Mouse (Mus musculus) megakaryocyte, embryonic 14.5 days (primary cell): ENCODE measurements at regions not wholly inside any gene's neighbourhood (a gene's known extent, or its start where the extent isn't known, plus 50 kb on each side); places are given as distances from the start of the nearest gene placed in this dataset.

Experiments used
- FLI1 ChIP-seq: IDR thresholded peaks from 2 replicates; pipeline ENCODE4 v1.6.1; 2012; ENCODE audit warnings: low read length, inconsistent platforms, mixed read lengths
- GATA1 ChIP-seq: IDR thresholded peaks from 3 replicates; pipeline ENCODE4 v1.6.1; 2012; ENCODE audit warnings: mixed read lengths, low read length, inconsistent platforms, borderline replicate concordance

DNA sequence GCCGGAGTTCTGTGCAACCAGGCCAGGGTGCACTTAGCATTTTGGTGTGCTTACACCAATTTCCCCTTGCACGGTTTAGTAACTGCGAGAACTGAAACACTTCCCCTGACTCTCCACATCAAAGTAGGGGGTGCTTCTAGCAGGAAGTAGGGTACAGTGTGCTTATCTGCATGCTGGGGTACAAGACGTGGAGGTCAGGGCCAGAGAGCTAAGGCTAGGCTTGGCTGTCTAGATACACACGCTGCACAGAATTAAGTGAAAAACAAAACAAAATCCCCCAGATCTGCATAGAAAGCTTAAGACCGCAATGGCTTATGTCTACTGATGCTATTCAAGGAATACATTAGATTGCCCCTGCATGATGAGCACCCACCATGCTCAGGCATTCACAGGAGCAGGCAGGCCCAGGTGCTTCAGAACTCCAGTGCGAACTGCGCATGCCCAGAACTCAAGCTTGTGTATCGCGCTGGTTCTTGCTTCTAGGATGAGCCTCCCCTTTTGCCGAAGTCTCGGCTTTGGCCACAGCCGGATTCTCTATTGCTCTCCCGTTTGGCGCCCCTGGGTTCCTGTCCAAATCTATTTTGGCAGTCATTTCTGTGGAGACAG lies 78.9 kb upstream of the Slc38a2 start:
- TF ChIP-seq GATA1 (no peak), FLI1 (no peak)
